ENCODE assay signal across 24 mouse cellular contexts in genomic region chr5:74882563-74882962, GRCm38 (mm10).
"Had no signal": no experiment of that assay in that cellular context is flagged by ENCODE, and none has a peak within 500 bp of the region (broad histone marks: within the 10 kb centered on the region; RNA-seq: fewer than 3 reads in every experiment).

No protein-coding gene starts in this region.

- H3K36me3 ChIP-seq: heart, embryonic 10.5 days; heart, embryonic 12.5 days; hindbrain, embryonic 13.5 days; hindbrain, embryonic 15.5 days; kidney, embryonic 15.5 days; limb, embryonic 13.5 days; limb, embryonic 15.5 days had no signal

- H3K27me3 ChIP-seq: hindbrain, embryonic 15.5 days; kidney, embryonic 15.5 days; limb, embryonic 13.5 days; limb, embryonic 15.5 days had no signal

- H3K4me2 ChIP-seq: heart, embryonic 12.5 days; hindbrain, embryonic 13.5 days; hindbrain, embryonic 15.5 days; kidney, embryonic 15.5 days; limb, embryonic 13.5 days; limb, embryonic 15.5 days had no signal

- H3K4me3 ChIP-seq: heart, embryonic 10.5 days; heart, embryonic 12.5 days; hindbrain, embryonic 13.5 days; hindbrain, embryonic 15.5 days; kidney, embryonic 15.5 days; limb, embryonic 13.5 days; limb, embryonic 15.5 days had no signal

- H3K9me3 ChIP-seq: heart, embryonic 10.5 days; hindbrain, embryonic 13.5 days; hindbrain, embryonic 15.5 days; kidney, embryonic 15.5 days; limb, embryonic 15.5 days had no signal

- H3K4me1 ChIP-seq: hindbrain, embryonic 15.5 days had no signal

- ATAC-seq: forebrain, postnatal 0 days; hindbrain, postnatal 0 days; intestine, embryonic 16.5 days had no signal

- H3K9ac ChIP-seq: forebrain, postnatal 0 days; heart, embryonic 12.5 days; hindbrain, embryonic 13.5 days; hindbrain, embryonic 15.5 days; kidney, embryonic 15.5 days; limb, embryonic 13.5 days; limb, embryonic 15.5 days had no signal

- DNase-seq: forebrain, postnatal 0 days; gastrocnemius, postnatal 14 days; gastrocnemius, postnatal 36 days; heart, adult 18-20 months; heart, postnatal 14 days; heart, postnatal 36 days; kidney, adult 11 months; kidney, adult 2 months; kidney, adult 9 months; kidney, postnatal 14 days; kidney, postnatal 36 days; layer of hippocampus, adult 9-11 months; layer of hippocampus, postnatal 36 days; left cerebral cortex, postnatal 4 days had no signal

- H3K27ac ChIP-seq: heart, embryonic 10.5 days; hindbrain, embryonic 13.5 days; hindbrain, embryonic 15.5 days; hindbrain, postnatal 0 days; kidney, embryonic 15.5 days; kidney, postnatal 0 days; limb, embryonic 13.5 days; limb, embryonic 15.5 days had no signal
